Mouse (Mus musculus) cerebellum, adult 11 months (tissue): ENCODE results near the gene 1190007I07Rik.

ENCODE experiments used
- DNase-seq: peaks from one replicate; pipeline ENCODE4 v3.0.0; 2022

Gene 1190007I07Rik

DNA sequence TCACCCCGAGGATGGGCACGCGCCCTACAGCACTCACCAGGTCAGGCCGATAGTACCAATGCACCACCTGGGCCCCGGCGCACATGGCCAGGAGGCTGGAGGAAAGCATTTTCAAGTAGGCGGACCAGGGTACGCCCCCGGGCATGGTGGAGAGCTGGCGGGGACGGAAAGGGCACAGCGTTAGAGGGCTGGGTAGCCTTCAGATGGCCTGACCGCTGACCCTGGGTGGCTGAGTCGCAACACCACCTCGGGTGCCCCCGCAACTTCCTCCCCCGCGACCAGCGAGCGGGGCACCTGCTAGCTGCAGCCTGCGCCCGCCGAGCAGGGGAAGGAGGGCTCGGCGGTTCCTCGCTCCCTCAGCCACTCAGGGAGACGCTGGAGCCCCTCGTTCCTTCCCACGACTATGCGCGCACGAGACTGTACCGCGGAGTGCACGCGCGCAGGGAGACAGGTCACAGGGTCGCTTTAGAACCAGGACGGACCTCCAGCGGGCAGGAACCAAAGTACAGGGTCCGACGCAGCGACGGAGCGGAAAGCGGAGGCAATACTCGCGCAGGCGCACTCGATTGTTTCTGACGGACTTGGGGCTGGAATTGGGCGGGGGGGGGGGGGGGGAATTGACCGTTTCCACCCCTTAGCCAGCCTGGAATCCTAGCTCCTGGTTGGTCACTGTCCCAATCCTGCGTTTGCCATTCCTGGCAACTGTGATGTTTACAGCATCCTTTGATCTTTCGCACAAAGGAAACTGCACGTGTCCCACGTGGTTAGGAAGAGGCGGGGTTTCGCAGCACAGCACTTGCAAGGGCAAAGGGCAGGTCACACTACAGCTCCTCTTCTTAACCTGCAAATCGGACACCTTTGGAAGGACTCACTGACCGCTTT, at the start of gene 1190007I07Rik:
1190007I07Rik (minus strand) TSS at position 558 of the 882 bp plus-strand sequence.
- peak; percentile 88 for DNase-seq

DNA sequence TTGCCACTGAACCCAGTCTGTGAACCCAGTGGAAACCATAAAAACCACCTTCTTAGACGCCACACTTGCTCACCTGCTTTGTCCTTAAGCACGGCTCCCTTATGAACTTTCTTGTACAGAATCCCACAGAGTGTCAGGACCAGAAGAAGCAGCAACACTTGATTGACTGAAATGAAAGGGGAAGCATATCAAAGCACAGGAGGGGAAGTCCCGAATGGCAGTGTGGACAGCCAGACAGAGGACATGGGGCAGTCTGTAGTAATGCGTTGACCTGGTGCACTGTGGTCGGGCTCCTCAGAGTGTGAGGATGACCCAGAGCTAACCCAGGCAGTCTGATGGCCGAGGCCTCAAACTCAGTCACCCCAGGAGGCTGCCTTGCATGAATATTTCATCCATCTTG, 47.2 kb upstream of the 1190007I07Rik start:
- no peak for DNase-seq

- DNase-seq = peak; percentile 86
Measured at GRCm38 (mm10) chr10:82666436-82667234, 43.6 kb upstream of the 1190007I07Rik start.

GRCm38 (mm10) chr10:82665951-82666350, 42.9 kb upstream of the 1190007I07Rik start:
- no peak for DNase-seq

GRCm38 (mm10) chr10:82663289-82663688, 40.3 kb upstream of the 1190007I07Rik start:
- no peak for DNase-seq

DNA sequence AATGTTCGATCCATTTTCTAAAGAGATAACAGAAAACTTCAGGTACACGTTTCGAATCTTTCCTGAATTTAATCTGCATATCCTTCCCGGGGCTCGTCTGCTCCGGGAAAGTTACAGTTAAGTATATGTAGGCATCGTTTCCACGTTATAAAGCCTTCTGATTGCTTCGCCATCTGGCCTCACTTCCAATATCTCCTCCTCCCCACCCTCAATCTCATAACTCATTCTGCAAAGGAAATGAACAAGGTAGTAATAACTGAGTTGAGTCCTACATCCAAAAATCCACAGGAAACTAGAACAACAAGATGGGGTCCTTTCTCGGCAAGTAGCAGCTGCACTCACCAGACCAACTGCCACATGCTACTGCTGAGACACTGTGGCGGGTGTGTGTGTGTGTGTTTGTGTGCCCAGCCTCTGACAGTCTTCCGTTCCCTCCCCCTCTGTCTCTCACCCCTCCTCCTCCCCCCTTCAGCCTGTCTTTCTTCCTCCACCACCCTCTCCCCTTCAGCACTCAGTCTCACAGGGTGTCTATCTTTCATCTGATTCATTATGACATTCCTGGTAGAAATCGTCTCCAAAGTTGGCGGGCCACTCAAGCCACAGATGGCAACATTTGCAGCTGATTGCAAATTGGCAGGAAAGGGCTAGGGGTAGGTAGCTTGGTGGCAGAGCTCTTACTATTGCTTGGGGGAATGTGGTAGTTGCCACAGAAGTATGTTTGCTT, 39.4 kb upstream of the 1190007I07Rik start:
- peak; percentile 71 for DNase-seq

- DNase-seq = no peak
Measured at GRCm38 (mm10) chr10:82661820-82662219, 38.8 kb upstream of the 1190007I07Rik start.

GRCm38 (mm10) chr10:82654581-82654980, 31.6 kb upstream of the 1190007I07Rik start:
- no peak for DNase-seq

- DNase-seq = no peak
Measured at GRCm38 (mm10) chr10:82652625-82653024, 29.6 kb upstream of the 1190007I07Rik start.

- DNase-seq = no peak
Measured at GRCm38 (mm10) chr10:82651221-82651620, 28.2 kb upstream of the 1190007I07Rik start.

DNA sequence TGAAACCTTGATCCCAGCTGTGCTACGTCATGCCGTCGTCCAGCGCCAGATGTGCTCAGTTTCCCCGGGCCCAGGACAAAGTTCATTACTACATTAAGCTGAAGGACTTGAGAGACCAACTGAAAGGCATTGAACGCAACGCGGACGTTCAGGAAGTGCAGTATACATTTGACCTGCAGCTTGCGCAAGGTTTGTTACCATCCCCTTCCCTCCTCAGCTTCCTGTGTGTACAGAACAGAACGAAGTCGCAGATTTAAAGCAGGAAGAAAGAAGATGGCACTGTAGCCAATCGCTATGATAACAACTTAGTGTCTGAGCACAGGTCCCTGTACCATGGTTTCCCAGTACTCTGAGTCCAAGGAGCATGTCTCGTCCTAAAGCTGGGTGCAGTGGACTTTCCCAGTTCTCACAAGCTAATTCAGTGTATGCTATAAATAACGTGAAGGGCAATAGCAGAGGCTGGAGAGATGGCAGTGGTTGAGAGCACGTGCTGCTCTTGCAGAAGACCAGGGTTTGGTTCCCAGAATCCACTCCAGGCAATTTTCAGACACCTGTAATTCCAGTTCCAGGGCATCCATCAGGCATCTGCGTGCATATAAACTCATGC, 24.3 kb upstream of the 1190007I07Rik start:
- no peak for DNase-seq

- no peak for DNase-seq
Measured at GRCm38 (mm10) chr10:82646083-82646482, 23.1 kb upstream of the 1190007I07Rik start.

GRCm38 (mm10) chr10:82641481-82641880, 18.5 kb upstream of the 1190007I07Rik start:
- DNase-seq = no peak

GRCm38 (mm10) chr10:82639032-82639698, 16.1 kb upstream of the 1190007I07Rik start:
- DNase-seq = no peak

GRCm38 (mm10) chr10:82636321-82636720, 13.3 kb upstream of the 1190007I07Rik start:
- DNase-seq = no peak

DNA sequence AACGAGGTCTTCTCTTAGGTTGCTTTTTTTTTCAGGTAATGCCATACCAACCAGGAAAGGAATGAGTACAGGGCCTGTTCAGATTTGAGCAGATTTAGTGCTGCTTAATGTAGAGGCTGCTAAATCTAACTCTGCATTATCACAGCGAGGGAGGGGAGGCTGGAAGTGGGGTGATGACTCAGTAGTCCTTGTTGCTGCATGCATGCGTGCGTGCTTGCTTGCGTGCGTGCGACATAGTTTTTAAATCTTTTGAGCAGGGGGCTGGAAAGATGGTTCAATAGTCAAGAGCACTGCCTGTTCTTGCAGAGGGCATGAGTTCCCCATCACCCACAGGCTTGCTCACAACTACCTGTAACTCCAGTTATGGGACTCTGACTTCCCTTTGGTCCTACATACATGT, 11.3 kb upstream of the 1190007I07Rik start:
- no peak for DNase-seq

- DNase-seq = no peak
Measured at GRCm38 (mm10) chr10:82632496-82633280, 9.7 kb upstream of the 1190007I07Rik start.

DNA sequence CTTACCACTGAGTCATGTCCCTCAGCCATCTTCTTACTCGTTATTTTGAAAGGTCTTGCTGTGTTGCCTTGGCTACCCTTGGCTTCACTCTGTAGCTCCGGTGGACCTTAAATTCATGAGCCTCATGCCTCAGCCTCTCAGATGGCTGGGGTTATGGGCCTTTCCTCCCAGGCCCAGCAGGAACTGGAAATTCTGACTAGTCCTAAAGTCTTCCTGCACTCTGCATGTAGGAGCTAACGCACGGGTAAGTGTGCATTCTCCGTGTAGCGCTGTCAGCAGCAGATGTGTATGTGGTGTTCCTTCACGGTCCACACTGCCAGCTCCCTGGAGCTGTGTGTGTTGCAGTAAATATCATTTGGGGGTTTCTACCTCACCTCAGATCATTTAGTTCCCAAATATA, 8.1 kb upstream of the 1190007I07Rik start:
- no peak for DNase-seq

GRCm38 (mm10) chr10:82630497-82630896, 7.5 kb upstream of the 1190007I07Rik start:
- no peak for DNase-seq

DNA sequence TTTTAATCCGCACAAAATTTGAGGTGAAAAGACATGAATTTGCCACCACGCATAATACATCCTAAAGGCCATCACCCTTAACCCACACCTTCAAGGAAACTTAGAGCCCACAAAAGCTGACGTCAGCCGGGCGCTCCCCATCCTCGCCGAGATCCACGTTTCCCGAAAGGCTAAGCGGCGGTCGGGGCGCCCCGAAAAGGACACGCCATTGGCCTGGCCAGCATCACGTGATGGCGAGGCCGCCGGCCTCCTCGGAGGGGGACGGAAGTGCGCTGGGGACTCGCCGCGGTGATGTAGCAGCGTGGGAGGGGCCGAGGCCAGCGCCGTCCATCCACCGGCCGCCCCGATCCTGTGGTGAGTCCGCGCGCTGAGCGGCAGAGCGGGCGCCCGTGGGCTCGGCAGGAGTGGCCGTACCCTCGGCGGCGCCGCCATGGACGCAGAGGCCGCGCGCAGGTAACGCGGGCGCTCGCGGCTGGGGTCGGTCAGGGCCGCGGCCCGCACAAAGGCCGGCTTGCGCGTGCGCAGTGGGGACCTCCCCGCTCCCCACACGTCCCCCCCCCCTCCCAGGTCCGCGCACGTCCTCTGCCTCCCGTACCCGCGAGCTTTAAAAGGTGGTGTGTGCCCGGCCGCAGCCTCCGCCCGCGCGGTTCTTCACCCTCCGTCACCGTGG, 6.7 kb upstream of the 1190007I07Rik start, which contains the start of gene Tdg:
Tdg (plus strand) TSS at position 243 of the 670 bp plus-strand sequence.
- DNase-seq = peak; percentile 89
